Mouse (Mus musculus) retina, postnatal 7 days (tissue): ENCODE measurements at regions not wholly inside any gene's neighbourhood (a gene's known extent, or its start where the extent isn't known, plus 50 kb on each side); places are given as distances from the start of the nearest gene placed in this dataset.

Experiments used
- DNase-seq: peaks from one replicate; pipeline ENCODE4 v3.0.0-alpha.2; 2012; ENCODE audit warnings: low read depth, low spot score

DNA sequence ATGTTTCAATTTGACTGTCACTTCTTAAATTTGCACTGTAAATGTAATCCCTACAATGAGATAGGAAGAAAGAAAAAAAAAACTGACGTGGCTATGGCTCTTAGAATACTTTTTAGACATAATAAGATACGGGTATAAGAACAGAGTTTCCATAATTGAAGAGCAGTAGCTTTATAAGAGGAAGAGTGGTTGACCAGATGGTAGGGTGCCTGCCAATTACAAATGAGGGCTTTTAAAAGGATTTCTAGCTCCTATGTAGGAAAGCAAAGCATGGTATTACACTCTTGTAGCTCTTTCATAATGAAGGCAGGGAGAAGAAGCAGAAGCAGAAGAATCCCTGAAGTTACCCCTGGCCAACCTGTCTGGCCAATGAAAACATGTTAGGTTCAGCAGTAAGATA lies 239.7 kb upstream of the Car10 start:
- DNase-seq, result no peak

DNA sequence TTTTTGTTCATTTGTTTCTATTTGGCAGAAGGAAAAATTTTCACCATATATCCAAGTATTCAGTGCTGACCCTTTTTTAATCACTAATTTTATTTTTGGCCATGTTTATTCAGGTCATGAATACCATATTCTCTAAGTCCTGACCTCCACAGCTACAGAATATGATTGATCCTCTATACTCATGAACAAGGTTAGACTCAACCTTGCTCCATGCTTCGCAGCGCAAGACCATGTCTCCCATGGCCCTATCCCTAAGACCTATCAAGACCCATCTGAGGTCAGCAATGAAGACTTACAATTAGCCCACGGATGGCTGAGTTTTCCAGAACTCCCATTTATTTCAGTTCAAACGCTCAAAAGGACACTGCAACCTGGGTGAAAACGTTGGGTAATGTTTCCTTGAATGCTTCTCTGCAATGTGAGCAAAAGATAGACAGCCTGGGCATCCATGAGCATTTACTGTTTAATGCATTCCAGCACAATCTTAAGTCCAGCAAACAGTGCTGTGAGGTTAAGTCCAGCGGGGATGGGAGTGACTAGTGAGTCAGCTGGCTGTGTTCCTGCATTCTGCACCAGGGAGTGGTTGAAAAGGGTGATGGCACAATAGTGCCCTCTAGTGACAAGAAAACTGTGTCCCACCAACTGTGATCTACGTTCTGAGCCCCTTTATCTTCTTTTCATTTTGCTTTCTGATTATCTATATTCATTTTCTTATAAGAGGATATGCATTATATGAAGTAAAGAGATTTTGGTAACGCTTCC lies 208.0 kb upstream of the Car10 start:
- peak; percentile 31 for DNase-seq

DNA sequence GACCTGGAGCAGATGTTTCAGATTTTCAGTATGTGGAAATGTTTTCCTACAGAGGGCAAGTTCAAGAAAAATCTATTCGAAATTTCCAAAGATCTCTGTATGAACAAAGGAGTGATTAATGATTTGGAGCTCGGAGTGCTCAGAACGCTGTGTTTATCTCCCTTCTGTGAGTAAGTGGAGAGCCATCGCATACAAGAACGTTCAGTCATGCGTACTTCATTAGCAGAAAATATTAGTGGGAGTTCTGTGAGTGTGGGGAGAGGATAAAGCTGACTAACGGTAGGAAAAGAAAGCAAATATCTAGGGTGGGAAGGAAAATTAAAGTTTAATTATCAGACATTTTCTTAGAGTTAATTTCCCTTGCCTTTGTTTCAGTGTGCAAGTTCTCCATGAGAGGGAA lies 198.5 kb upstream of the Car10 start:
- DNase-seq, result no peak
